Mouse (Mus musculus) cortical plate, adult 2 months (tissue): ENCODE results near the gene Zfp980.
"Not testable (repeated sequence)": the region's sequence is repeated elsewhere in the genome, so short reads cannot be mapped to it uniquely, and the experiment has no call there.

Experiments
- CTCF ChIP-seq: fragments of 200-500 bp; IDR thresholded peaks from 2 replicates; pipeline ENCODE4 v1.5.1; 2011; ENCODE audit warnings: mild to moderate bottlenecking, control low read depth, low read length; ENCODE audit not compliant: insufficient read depth; ENCODE audit errors: extremely low read depth
- POLR2A ChIP-seq: fragments of 200-500 bp; IDR thresholded peaks from 2 replicates; pipeline ENCODE4 v1.6.1; 2011; ENCODE audit warnings: mild to moderate bottlenecking, low read length, control low read depth; ENCODE audit not compliant: insufficient read depth; ENCODE audit errors: extremely low read depth

DNA sequence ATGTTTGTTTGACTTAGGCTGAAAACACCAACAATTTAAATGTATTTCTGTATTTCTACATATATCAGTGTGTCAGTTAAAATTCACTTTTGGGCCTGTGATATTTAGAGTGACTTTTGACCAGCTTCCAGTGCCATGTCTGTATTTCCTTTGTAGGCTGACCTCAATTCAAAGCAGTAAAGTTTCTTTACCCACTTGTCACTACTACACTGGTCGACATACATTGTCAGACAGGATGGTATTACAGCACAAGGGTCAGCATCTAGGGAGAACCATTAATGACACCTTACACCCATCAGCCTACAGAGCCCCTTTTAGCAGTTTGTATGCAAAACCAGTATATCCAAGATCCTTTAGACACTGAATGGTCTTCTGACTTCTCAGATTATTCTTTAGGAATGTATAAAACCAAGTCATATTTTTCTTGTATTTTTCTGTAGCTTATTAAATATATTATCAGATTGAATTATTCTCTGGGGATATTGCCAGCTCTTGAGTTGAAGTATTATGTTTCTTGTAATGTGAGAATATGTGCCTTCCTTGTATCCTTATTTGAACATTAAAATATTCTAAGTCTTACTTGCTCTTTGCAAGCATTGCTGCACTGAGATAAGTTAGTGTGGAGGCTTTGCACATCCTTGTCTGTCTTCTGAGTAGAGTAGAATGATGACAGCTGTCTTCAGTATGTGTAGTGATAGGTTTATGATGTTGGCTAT, 10.3 kb downstream of the Zfp980 start:
- not testable (repeated sequence) for TF ChIP-seq CTCF, POLR2A
